ENCODE assay signal across 8 mouse cellular contexts in genomic region chr1:143776446-143777411, GRCm38 (mm10). TPM values are rescaled to one million over a fixed set of nuclear protein-coding genes. Genes with fewer than 3 reads are reported as not detected.
DNase-seq lines count a peak whose midpoint lies in the region; ATAC-seq and TF ChIP-seq lines count a peak whose summit lies in the region.

Gene Trove2 (minus strand): TSS chr1:143777068.
Gene Uchl5 (plus strand): TSS chr1:143777272.

- peak; percentile 31; the same call in 1 of the 2 replicates for TF ChIP-seq EP300 in liver, postnatal 0 days (IDR thresholded peaks at IDR 0.05; ENCODE audit: low read depth)

- peak within 1 kb of the TSS; percentile 82 for H3K9ac ChIP-seq in forebrain, embryonic 12.5 days
- H3K9ac ChIP-seq in liver, postnatal 0 days (replicated peaks), result peak within 1 kb of the TSS; percentile 95
- H3K9ac ChIP-seq in neural tube, embryonic 14.5 days (replicated peaks; ENCODE audit: low read depth, low read length), result peak within 1 kb of the TSS; percentile 78

- intact Hi-C loops in heart, postnatal 10 days (cut with DNase I), result loop anchor here (2.0 kb wide), 1 partner anchor 74 kb away; the partner anchor contains the start of gene Cdc73

- no peak for TF ChIP-seq CTCF in E14TG2a.4 (conservative IDR thresholded peaks at IDR 0.05; ENCODE audit: low read length)
- TF ChIP-seq CTCF in liver, postnatal 0 days (IDR thresholded peaks at IDR 0.05; ENCODE audit: low read depth), result peak; percentile 99

- H3K36me3 ChIP-seq in E14TG2a.4 (ENCODE audit: insufficient read depth, low read length), result peaks cover 15% of the 10 kb centered on the region
- no peaks in the 10 kb centered on the region for H3K36me3 ChIP-seq in forebrain, embryonic 12.5 days (replicated peaks)
- H3K36me3 ChIP-seq in liver, postnatal 0 days (replicated peaks; ENCODE audit: insufficient read depth, low read length), result 0 out of 2 replicates have a peak, but pooled peaks cover 3% of the 10 kb centered on the region
- no peaks in the 10 kb centered on the region for H3K36me3 ChIP-seq in neural tube, embryonic 14.5 days (ENCODE audit: control insufficient read depth, insufficient read depth, low read length)

- H3K9me3 ChIP-seq in E14TG2a.4 (ENCODE audit: low read length), result no peaks in the 10 kb centered on the region
- no peaks in the 10 kb centered on the region for H3K9me3 ChIP-seq in forebrain, embryonic 12.5 days
- no peaks in the 10 kb centered on the region for H3K9me3 ChIP-seq in liver, postnatal 0 days (ENCODE audit: low read length)
- no peaks in the 10 kb centered on the region for H3K9me3 ChIP-seq in neural tube, embryonic 14.5 days (ENCODE audit: control insufficient read depth, low read length)

- peak; percentile 96 for DNase-seq in c-Kit-positive CD71-positive TER-119-positive erythroid progenitor cells, embryonic 14.5 days (ENCODE audit: low spot score)
- peak; percentile 99 for DNase-seq in heart, postnatal 10 days
- DNase-seq in large intestine, adult 2 months (ENCODE audit: low read depth, low spot score), result peak; percentile 89
- DNase-seq in liver, postnatal 0 days, result peak; percentile 99
- DNase-seq in testis, postnatal 10 days (ENCODE audit: low spot score), result peak; percentile 99

- peak; percentile 97 for ATAC-seq in forebrain, embryonic 12.5 days (ENCODE audit: low FRiP score)
- peak; percentile 94 for ATAC-seq in liver, postnatal 0 days
- peak; percentile 95 for ATAC-seq in neural tube, embryonic 14.5 days (ENCODE audit: low read depth)

- H3K27me3 ChIP-seq in E14TG2a.4 (ENCODE audit: insufficient read depth, low read length), result peaks cover 3% of the 10 kb centered on the region; the same call in 1 of the 2 replicates
- no peaks in the 10 kb centered on the region for H3K27me3 ChIP-seq in forebrain, embryonic 12.5 days
- H3K27me3 ChIP-seq in liver, postnatal 0 days (ENCODE audit: insufficient read depth, low read length), result no peaks in the 10 kb centered on the region
- H3K27me3 ChIP-seq in neural tube, embryonic 14.5 days (ENCODE audit: control insufficient read depth, insufficient read depth, low read length), result no peaks in the 10 kb centered on the region

- H3K4me2 ChIP-seq in forebrain, embryonic 12.5 days, result peak within 1 kb of the TSS; percentile 72
- H3K4me2 ChIP-seq in liver, postnatal 0 days (ENCODE audit: low read depth, low read length), result peak within 1 kb of the TSS; percentile 81
- peak within 1 kb of the TSS; percentile 92 for H3K4me2 ChIP-seq in neural tube, embryonic 14.5 days (ENCODE audit: low read depth, low read length)

- WGBS in forebrain, embryonic 12.5 days, result under 1% methylated on average over 84 of the region's 84 CpGs
- under 1% methylated on average over 84 of the region's 84 CpGs for WGBS in large intestine, adult 2 months
- under 1% methylated on average over 83 of the region's 84 CpGs for WGBS in liver, postnatal 0 days (ENCODE audit: insufficient replicate concordance)
- WGBS in neural tube, embryonic 14.5 days, result under 1% methylated on average over 79 of the region's 84 CpGs

- peak within 1 kb of the TSS; percentile 80 for H3K27ac ChIP-seq in forebrain, embryonic 12.5 days
- peak within 1 kb of the TSS; percentile 88 for H3K27ac ChIP-seq in liver, postnatal 0 days (ENCODE audit: low read depth)
- H3K27ac ChIP-seq in neural tube, embryonic 14.5 days (ENCODE audit: low read depth, low read length), result peak within 1 kb of the TSS; percentile 81

- peak within 1 kb of the TSS; percentile 99 for H3K4me3 ChIP-seq in E14TG2a.4 (replicated peaks; ENCODE audit: low read length)
- peak within 1 kb of the TSS; percentile 70 for H3K4me3 ChIP-seq in forebrain, embryonic 12.5 days (replicated peaks)
- H3K4me3 ChIP-seq in liver, postnatal 0 days (ENCODE audit: low read depth, low read length), result peak within 1 kb of the TSS; percentile 95
- H3K4me3 ChIP-seq in neural tube, embryonic 14.5 days (ENCODE audit: low read depth, low read length), result peak within 1 kb of the TSS; percentile 92

- peaks cover 17% of the 10 kb centered on the region for H3K4me1 ChIP-seq in E14TG2a.4 (replicated peaks; ENCODE audit: low read depth, low read length)
- peaks cover 29% of the 10 kb centered on the region for H3K4me1 ChIP-seq in forebrain, embryonic 12.5 days
- H3K4me1 ChIP-seq in liver, postnatal 0 days (ENCODE audit: insufficient read depth), result 0 out of 2 replicates have a peak, but pooled peaks cover 2% of the 10 kb centered on the region
- H3K4me1 ChIP-seq in neural tube, embryonic 14.5 days (ENCODE audit: control insufficient read depth, insufficient read depth, low read length), result peaks cover 25% of the 10 kb centered on the region

RNA-seq across cellular contexts. Expression of gene Trove2, which starts in this region (rescaled TPM):
- 47.8 and 57.3 TPM in 2 replicates for polyA plus RNA-seq in forebrain, embryonic 12.5 days (2016; fragmentation: Nextera tagmentation; extraction: Ambion mirVana)
- total RNA-seq in heart, postnatal 10 days (2021), result 10 to 100 TPM; 11.1 to 12.8 TPM
- 0.58 and 0.67 TPM in 2 replicates for polyA plus RNA-seq in large intestine, adult 2 months (2012; rRNA removed)
- 1.4 and 1.6 TPM in 2 replicates for polyA plus RNA-seq in liver, postnatal 0 days (2015; fragmentation: Nextera tagmentation; extraction: Ambion mirVana)
- 25.4 and 33.9 TPM in 2 replicates for polyA plus RNA-seq in neural tube, embryonic 14.5 days (2014; fragmentation: Nextera tagmentation; extraction: Ambion mirVana)

RNA-seq across cellular contexts. Expression of gene Uchl5, which starts in this region (rescaled TPM):
- 92.8 and 94.0 TPM in 2 replicates for polyA plus RNA-seq in forebrain, embryonic 12.5 days (2016; fragmentation: Nextera tagmentation; extraction: Ambion mirVana)
- 10 to 100 TPM; 19.3 to 20.1 TPM for total RNA-seq in heart, postnatal 10 days (2021)
- polyA plus RNA-seq in large intestine, adult 2 months (2012; rRNA removed), result 2.8 and 3.9 TPM in 2 replicates
- 45.3 and 47.5 TPM in 2 replicates for polyA plus RNA-seq in liver, postnatal 0 days (2015; fragmentation: Nextera tagmentation; extraction: Ambion mirVana)
- polyA plus RNA-seq in neural tube, embryonic 14.5 days (2014; fragmentation: Nextera tagmentation; extraction: Ambion mirVana), result 53.1 and 57.8 TPM in 2 replicates

Comparison
In these comparisons a context has a peak if more than half of its experiments do, and no peak if none do; other contexts are left out.
1. Peak in every context shown above with its lines: DNase-seq, ATAC-seq, H3K4me3 ChIP-seq and H3K27ac ChIP-seq.
2. RNA of gene Trove2 (polyA plus RNA-seq): 47.8 to 57.3 TPM in forebrain, embryonic 12.5 days and 25.4 to 33.9 TPM in neural tube, embryonic 14.5 days; 1.4 to 1.6 TPM in liver, postnatal 0 days and 0.58 to 0.67 TPM in large intestine, adult 2 months; every median in the first group is over 10 times any median in the second.